Mouse (Mus musculus): ENCODE measurements around the gene Dnajc21.

- no peak for TF ChIP-seq EP300 (IDR thresholded peaks at IDR 0.05; ENCODE audit: insufficient read depth, low read depth, low read length)
- no peak for TF ChIP-seq CTCF (IDR thresholded peaks at IDR 0.05; ENCODE audit: low read depth, low read length)
These were observed 33.4 kb downstream of the Dnajc21 start for GRCm38 (mm10) chr15:10436893-10437292.

Data from ES-Bruce4 (cell line).